Mouse (Mus musculus): ENCODE results near the gene Fam43b.

Fam43b gene

GRCm38 (mm10) chr4:138352692-138353091 lies 43.6 kb downstream of the Fam43b start:
- DNase-seq (ENCODE audit: low spot score) = no peak

- no peak for DNase-seq (ENCODE audit: low spot score)
These were observed 44.5 kb downstream of the Fam43b start for GRCm38 (mm10) chr4:138351821-138352220.

GRCm38 (mm10) chr4:138348716-138349115 lies 47.6 kb downstream of the Fam43b start:
- DNase-seq (ENCODE audit: low spot score) = no peak

- no peak for DNase-seq (ENCODE audit: low spot score)
These were observed 49.0 kb downstream of the Fam43b start for GRCm38 (mm10) chr4:138347280-138347679.

- DNase-seq (ENCODE audit: low spot score) = peak; percentile 64
These were observed 51.3 kb downstream of the Fam43b start for GRCm38 (mm10) chr4:138344891-138345545.
